Mouse (Mus musculus) cerebellum, adult 2 months (tissue): ENCODE results near the gene Fam69b.

Experiments
- CTCF ChIP-seq: fragments of 200-500 bp; IDR thresholded peaks from 2 replicates; pipeline ENCODE4 v1.5.1; 2011; ENCODE audit warnings: low read depth, mild to moderate bottlenecking, control low read depth, low read length, moderate library complexity, borderline replicate concordance; ENCODE audit not compliant: insufficient read depth
- POLR2A ChIP-seq: fragments of 200-500 bp; IDR thresholded peaks from 2 replicates; pipeline ENCODE4 v1.6.1; 2011; ENCODE audit warnings: low read length, control low read depth, borderline replicate concordance; ENCODE audit not compliant: insufficient read depth

DNA sequence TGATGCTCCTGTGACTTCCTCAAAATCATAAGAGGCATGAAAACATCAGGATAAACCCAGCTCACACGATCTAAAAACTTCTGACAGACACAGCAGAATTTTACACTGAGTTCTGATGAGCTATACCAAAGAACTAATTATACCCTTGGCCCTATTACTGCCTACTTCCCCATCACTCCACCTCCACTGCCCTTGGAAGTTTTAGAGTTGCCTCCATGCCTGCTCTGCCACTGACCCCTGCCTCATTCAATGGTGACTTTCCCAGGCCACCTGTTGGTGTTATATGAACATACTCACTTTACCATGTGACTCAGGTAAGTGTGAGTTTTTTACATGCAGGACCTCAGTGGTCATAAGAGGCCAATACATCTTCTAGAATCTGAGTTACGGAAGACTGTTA is 29.2 kb downstream of the Fam69b start:
- TF ChIP-seq CTCF = no peak
- TF ChIP-seq POLR2A = no peak
